Mouse (Mus musculus) intestine, postnatal 0 days (tissue): ENCODE data around the gene Gpc6. TPM values are rescaled to one million over a fixed set of nuclear protein-coding genes. Genes with fewer than 3 reads are reported as not detected.

Experiments used
- ATAC-seq: fragments of 200-750 bp; cut with Nextera tagmentation; 2 replicates; pipeline ENCODE4 v1.8.0; 2017; ENCODE audit warnings: mild to moderate bottlenecking, moderate TSS enrichment, moderate library complexity
- H3K27ac ChIP-seq: fragments of 300-500 bp; sonication (generic); 2 replicates; pipeline ENCODE4 v1.5.1; 2014; ENCODE audit warnings: mild to moderate bottlenecking, low read depth, low read length, moderate library complexity
- H3K27me3 ChIP-seq: fragments of 300-500 bp; sonication (generic); replicated peaks from 2 replicates; pipeline ENCODE4 v1.6.1; 2014; ENCODE audit warnings: low read length, mixed read lengths; ENCODE audit not compliant: control insufficient read depth, insufficient read depth
- H3K36me3 ChIP-seq: fragments of 300-500 bp; sonication (generic); 2 replicates; pipeline ENCODE4 v1.6.1; 2014; ENCODE audit warnings: mild to moderate bottlenecking, moderate library complexity; ENCODE audit not compliant: control insufficient read depth, insufficient read depth
- H3K4me1 ChIP-seq: fragments of 300-500 bp; sonication (generic); replicated peaks from 2 replicates; pipeline ENCODE4 v1.6.1; 2014; ENCODE audit warnings: antibody characterized with exemption, low read length, mixed read lengths; ENCODE audit not compliant: control insufficient read depth, insufficient read depth
- H3K4me2 ChIP-seq: fragments of 300-500 bp; sonication (generic); replicated peaks from 2 replicates; pipeline ENCODE4 v1.6.1; 2014; ENCODE audit warnings: low read depth, mild to moderate bottlenecking, moderate library complexity
- H3K4me3 ChIP-seq: fragments of 300-500 bp; sonication (generic); 2 replicates; pipeline ENCODE4 v1.5.1; 2014; ENCODE audit warnings: low read depth, low read length
- H3K9ac ChIP-seq: fragments of 300-500 bp; sonication (generic); 2 replicates; pipeline ENCODE4 v1.6.1; 2014; ENCODE audit warnings: mild to moderate bottlenecking, low read depth, low read length
- H3K9me3 ChIP-seq: fragments of 300-500 bp; sonication (generic); 2 replicates; pipeline ENCODE4 v1.6.1; 2016; ENCODE audit warnings: mixed run types; ENCODE audit not compliant: control insufficient read depth
- CTCF ChIP-seq: sonication (generic); IDR thresholded peaks from 2 replicates; pipeline ENCODE4 v1.5.1; 2016; ENCODE audit warnings: low read depth, mild to moderate bottlenecking, control low read depth, antibody characterized with exemption, moderate library complexity
- WGBS: fragments of 180-500 bp; shearing (Covaris S2); extraction: QIAGEN DNeasy Blood & Tissue Kit; methylation state at CpG from one replicate; pipeline ENCODE4 v1.1.7; 2014; 5-methylcytosine and 5-hydroxymethylcytosine counted together
- polyA plus RNA-seq: library from polyadenylated mRNA; unstranded; fragments of >200 nt; fragmentation: Nextera tagmentation; extraction: Ambion mirVana; gene quantifications from 2 replicates; pipeline ENCODE4 v1.2.1, GENCODE M21; 2015

The Gpc6 gene
- polyA plus RNA-seq, 1 experiment from 2014 or later, result 6.6 TPM

DNA sequence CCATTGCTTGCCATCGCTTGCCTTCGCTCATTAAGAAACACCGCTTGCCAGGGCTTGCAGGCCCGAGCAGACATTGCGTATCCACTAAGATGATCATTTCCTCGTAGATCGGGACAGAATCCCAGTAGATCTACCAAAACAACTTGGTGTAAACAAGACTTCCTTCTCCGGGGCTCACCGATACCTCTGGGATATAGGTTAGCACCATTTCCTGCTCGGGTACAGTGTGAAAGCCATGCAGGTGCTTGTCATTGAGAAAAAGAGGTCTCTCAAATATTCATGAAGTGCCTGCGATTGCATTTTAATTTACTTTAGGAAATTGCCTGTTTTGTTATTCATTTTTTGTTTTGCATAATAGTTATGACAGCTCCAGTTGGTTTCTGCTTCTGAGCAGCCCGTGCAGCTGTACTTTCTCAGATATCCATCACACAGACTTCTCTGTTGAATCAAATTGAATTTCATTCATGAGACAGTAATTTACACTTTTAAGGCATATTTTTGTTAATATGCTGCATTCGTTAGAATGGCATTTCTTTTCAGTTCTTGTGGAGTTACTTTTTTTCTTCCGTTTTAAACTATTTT lies 230.9 kb downstream of the Gpc6 start:
- Histone ChIP-seq H3K4me3 (no peak overlapping the region), H3K4me2 (no peak overlapping the region), H3K9ac (no peak overlapping the region), H3K36me3 (no peaks in the 10 kb centered on the region), H3K4me1 (no peaks in the 10 kb centered on the region), H3K9me3 (no peaks in the 10 kb centered on the region), H3K27ac (no peak overlapping the region), H3K27me3 (no peaks in the 10 kb centered on the region)
- TF ChIP-seq CTCF, result no peak
- ATAC-seq, result no peak
- 86% methylated on average over 14 of the region's 14 CpGs for WGBS

DNA sequence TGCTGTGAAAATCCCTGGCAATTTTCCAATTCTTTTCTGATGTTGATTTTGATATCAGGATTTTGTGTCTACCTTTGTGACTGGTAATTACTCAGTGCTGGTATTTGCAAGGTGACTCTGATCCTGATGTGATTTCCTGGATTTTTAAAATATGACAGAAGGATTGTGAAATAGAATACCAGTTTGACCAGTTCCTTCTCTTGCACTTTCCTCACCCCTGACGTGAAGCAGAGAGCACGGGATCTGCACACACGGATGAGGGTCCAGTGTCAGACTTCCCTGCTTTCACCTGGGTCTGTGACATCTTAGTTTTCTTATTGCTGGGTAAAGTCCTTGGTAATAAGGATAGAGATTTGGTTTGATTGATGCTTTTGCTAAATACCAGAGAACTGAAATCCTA lies 232.3 kb downstream of the Gpc6 start:
- 47% methylated on average over 3 of the region's 3 CpGs for WGBS
- H3K27me3 ChIP-seq, result no peaks in the 10 kb centered on the region

GRCm38 (mm10) chr14:117166350-117166749 lies 241.2 kb downstream of the Gpc6 start:
- Histone ChIP-seq H3K27me3 (no peaks in the 10 kb centered on the region), H3K4me3 (no peak overlapping the region), H3K4me2 (no peak overlapping the region), H3K9ac (no peak overlapping the region), H3K4me1 (no peaks in the 10 kb centered on the region), H3K9me3 (no peaks in the 10 kb centered on the region), H3K36me3 (no peaks in the 10 kb centered on the region), H3K27ac (no peak overlapping the region)
- WGBS, result 93% methylated on average over 5 of the region's 5 CpGs
- ATAC-seq, result no peak
- TF ChIP-seq CTCF, result no peak

More for the DNA sequence above, 232.3 kb downstream of the Gpc6 start:
- H3K9ac ChIP-seq, result no peak overlapping the region
- no peaks in the 10 kb centered on the region for H3K36me3 ChIP-seq
- no peaks in the 10 kb centered on the region for H3K4me1 ChIP-seq
- no peaks in the 10 kb centered on the region for H3K9me3 ChIP-seq
- no peak overlapping the region for H3K27ac ChIP-seq
- no peak overlapping the region for H3K4me3 ChIP-seq
- ATAC-seq, result no peak
- TF ChIP-seq CTCF, result no peak
- no peak overlapping the region for H3K4me2 ChIP-seq

DNA sequence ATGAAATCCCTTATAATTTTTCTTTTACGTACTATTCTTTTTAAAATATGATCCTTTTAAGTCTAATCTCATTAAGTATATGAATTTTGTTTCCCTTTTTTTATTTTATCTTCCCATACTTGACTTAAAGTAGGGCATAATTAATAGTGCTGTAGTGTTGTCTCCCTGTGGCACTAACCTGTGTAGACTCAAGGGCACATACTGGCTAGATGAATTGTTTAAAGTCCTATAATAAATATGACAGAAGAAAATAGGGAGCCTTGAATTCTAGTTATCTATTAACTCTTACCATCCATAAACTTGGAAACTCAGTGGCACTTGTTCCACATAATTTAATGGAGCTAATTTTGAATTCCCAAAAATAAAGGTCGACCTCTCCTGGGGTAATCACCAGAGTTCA lies 268.2 kb downstream of the Gpc6 start:
- no peak for TF ChIP-seq CTCF
- H3K27ac ChIP-seq, result no peak overlapping the region
- H3K9ac ChIP-seq, result no peak overlapping the region
- H3K4me3 ChIP-seq, result no peak overlapping the region
- H3K9me3 ChIP-seq, result no peaks in the 10 kb centered on the region
- H3K4me2 ChIP-seq, result no peak overlapping the region
- ATAC-seq, result no peak
- H3K4me1 ChIP-seq, result no peaks in the 10 kb centered on the region
- WGBS, result 83% methylated on average over 2 of the region's 2 CpGs
- no peaks in the 10 kb centered on the region for H3K27me3 ChIP-seq
- no peaks in the 10 kb centered on the region for H3K36me3 ChIP-seq

- no peak overlapping the region for H3K4me2 ChIP-seq
- no peaks in the 10 kb centered on the region for H3K4me1 ChIP-seq
- H3K9me3 ChIP-seq, result no peaks in the 10 kb centered on the region
- no peak overlapping the region for H3K27ac ChIP-seq
- 85% methylated on average over 2 of the region's 2 CpGs for WGBS
- no peak overlapping the region for H3K9ac ChIP-seq
- H3K36me3 ChIP-seq, result no peaks in the 10 kb centered on the region
- H3K27me3 ChIP-seq, result no peaks in the 10 kb centered on the region
- ATAC-seq, result no peak
- TF ChIP-seq CTCF, result no peak
- no peak overlapping the region for H3K4me3 ChIP-seq
These were observed 276.9 kb downstream of the Gpc6 start for GRCm38 (mm10) chr14:117202012-117202411.

GRCm38 (mm10) chr14:117203960-117204359 lies 278.8 kb downstream of the Gpc6 start:
- Histone ChIP-seq H3K36me3 (no peaks in the 10 kb centered on the region), H3K27ac (no peak overlapping the region), H3K4me2 (no peak overlapping the region), H3K9me3 (no peaks in the 10 kb centered on the region), H3K9ac (no peak overlapping the region), H3K27me3 (no peaks in the 10 kb centered on the region), H3K4me1 (no peaks in the 10 kb centered on the region), H3K4me3 (no peak overlapping the region)
- ATAC-seq, result no peak
- TF ChIP-seq CTCF, result no peak
- WGBS, result 88% methylated on average over 3 of the region's 3 CpGs

DNA sequence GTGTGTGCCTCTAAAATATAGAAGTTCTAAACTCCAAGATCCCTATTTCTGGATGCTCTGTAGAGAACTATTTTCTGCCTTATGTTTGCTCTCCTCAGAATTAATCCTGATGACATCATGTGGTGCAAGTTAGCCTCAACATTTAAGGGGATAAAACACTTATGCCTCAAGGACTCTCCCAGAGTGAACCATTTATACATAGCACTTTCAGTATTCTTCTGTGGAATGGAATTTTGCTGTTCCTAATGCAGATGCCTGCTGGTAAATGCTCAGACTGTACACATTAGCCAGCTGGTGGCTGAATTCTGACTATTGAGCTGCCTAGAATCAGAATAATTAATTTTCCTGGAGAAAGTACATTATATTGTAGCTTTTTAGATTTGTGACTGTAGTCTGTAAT lies 289.3 kb downstream of the Gpc6 start:
- no peaks in the 10 kb centered on the region for H3K27me3 ChIP-seq
- H3K9ac ChIP-seq, result no peak overlapping the region
- no peak for TF ChIP-seq CTCF
- H3K4me2 ChIP-seq, result no peak overlapping the region
- H3K4me1 ChIP-seq, result no peaks in the 10 kb centered on the region
- H3K27ac ChIP-seq, result no peak overlapping the region
- H3K9me3 ChIP-seq, result no peaks in the 10 kb centered on the region
- H3K4me3 ChIP-seq, result no peak overlapping the region
- H3K36me3 ChIP-seq, result no peaks in the 10 kb centered on the region
- ATAC-seq, result no peak
